Mouse (Mus musculus) myocyte (in vitro differentiated cells): Measurements from ENCODE around the gene Ino80d. TPM values are rescaled to one million over a fixed set of nuclear protein-coding genes. Genes with fewer than 3 reads are reported as not detected.
A peak's percentile ranks its signal among the peaks of the same experiment; 100 is the strongest.

Experiments
- H3K27me3 ChIP-seq: one replicate; pipeline ENCODE4 v1.6.1; 2011; ENCODE audit not compliant: control insufficient read depth, insufficient read depth, insufficient read length
- H3K36me3 ChIP-seq: one replicate; pipeline ENCODE4 v1.6.1; 2011; ENCODE audit not compliant: control insufficient read depth, insufficient read depth
- H3K4me2 ChIP-seq: one replicate; pipeline ENCODE4 v1.6.1; 2011; ENCODE audit warnings: low read depth, control low read depth
- H3K4me3 ChIP-seq: one replicate; pipeline ENCODE4 v1.5.1; 2011; ENCODE audit warnings: mild to moderate bottlenecking, control low read depth, moderate library complexity
- H3K79me2 ChIP-seq: one replicate; pipeline ENCODE4 v1.6.1; 2011; ENCODE audit not compliant: control insufficient read depth, insufficient read depth
- H3ac ChIP-seq: one replicate; pipeline ENCODE4 v1.6.1; 2011; ENCODE audit not compliant: control insufficient read depth, insufficient read length
- CEBPB ChIP-seq: IDR thresholded peaks from 2 replicates; pipeline ENCODE4 v1.6.1; 2011; ENCODE audit warnings: mild to moderate bottlenecking, moderate library complexity; ENCODE audit not compliant: poor library complexity, insufficient read depth, severe bottlenecking
- E2F4 ChIP-seq: IDR thresholded peaks from one replicate; pipeline ENCODE4 v1.6.1; 2011; ENCODE audit warnings: mild to moderate bottlenecking, control low read depth, moderate library complexity; ENCODE audit not compliant: insufficient read depth
- MAX ChIP-seq: IDR thresholded peaks from one replicate; pipeline ENCODE4 v1.6.1; 2011; ENCODE audit warnings: low read depth, mild to moderate bottlenecking, control low read depth
- MYOD1 ChIP-seq, 3 experiments: IDR thresholded peaks; one replicate each; pipeline ENCODE4 v1.6.1; 2011; ENCODE audit warnings: control low read depth in 2 of 3, low read depth in 2 of 3, mild to moderate bottlenecking in 2 of 3, moderate library complexity in 1 of 3; ENCODE audit not compliant: insufficient read length in 2 of 3, control insufficient read depth in 1 of 3
- MYOG ChIP-seq, 3 experiments: IDR thresholded peaks; one replicate each; pipeline ENCODE4 v1.6.1; 2011; ENCODE audit warnings: control low read depth in 2 of 3, low read depth in 2 of 3, mild to moderate bottlenecking in 2 of 3; ENCODE audit not compliant: insufficient read length in 2 of 3, control insufficient read depth in 1 of 3, insufficient read depth in 1 of 3
- POLR2A ChIP-seq: IDR thresholded peaks from one replicate; pipeline ENCODE4 v1.6.1; 2011; ENCODE audit warnings: low read depth, mild to moderate bottlenecking, control low read depth, moderate library complexity; ENCODE audit not compliant: insufficient read length
- POLR2AphosphoS2 ChIP-seq: IDR thresholded peaks from one replicate; pipeline ENCODE4 v1.6.1; 2011; ENCODE audit warnings: low read depth, control low read depth; ENCODE audit not compliant: insufficient read length
- REST ChIP-seq: IDR thresholded peaks from one replicate; pipeline ENCODE4 v1.6.1; 2011; ENCODE audit warnings: mild to moderate bottlenecking, control low read depth, moderate library complexity; ENCODE audit not compliant: insufficient read depth, insufficient read length
- SRF ChIP-seq: IDR thresholded peaks from one replicate; pipeline ENCODE4 v1.6.1; 2011; ENCODE audit warnings: low read depth; ENCODE audit not compliant: control insufficient read depth, insufficient read length
- TCF12 ChIP-seq: IDR thresholded peaks from one replicate; pipeline ENCODE4 v1.6.1; 2011; ENCODE audit warnings: mild to moderate bottlenecking, control low read depth; ENCODE audit not compliant: poor library complexity, insufficient read depth, severe bottlenecking
- TCF3 ChIP-seq: IDR thresholded peaks from one replicate; pipeline ENCODE4 v1.6.1; 2011; ENCODE audit warnings: low read depth, control low read depth; ENCODE audit not compliant: insufficient read length
- USF1 ChIP-seq: IDR thresholded peaks from one replicate; pipeline ENCODE4 v1.6.1; 2011; ENCODE audit warnings: low read depth, mild to moderate bottlenecking, control low read depth, moderate library complexity
- polyA plus RNA-seq: library from polyadenylated mRNA; unstranded; fragments of >200 nt; fragmentation: generic; extraction: Trizol; gene quantifications from one replicate; pipeline ENCODE4 v1.2.1, GENCODE M21; 2012; ENCODE audit warnings: missing spikeins

The Ino80d gene
- polyA plus RNA-seq, 1 experiment, result 1.7 TPM

DNA sequence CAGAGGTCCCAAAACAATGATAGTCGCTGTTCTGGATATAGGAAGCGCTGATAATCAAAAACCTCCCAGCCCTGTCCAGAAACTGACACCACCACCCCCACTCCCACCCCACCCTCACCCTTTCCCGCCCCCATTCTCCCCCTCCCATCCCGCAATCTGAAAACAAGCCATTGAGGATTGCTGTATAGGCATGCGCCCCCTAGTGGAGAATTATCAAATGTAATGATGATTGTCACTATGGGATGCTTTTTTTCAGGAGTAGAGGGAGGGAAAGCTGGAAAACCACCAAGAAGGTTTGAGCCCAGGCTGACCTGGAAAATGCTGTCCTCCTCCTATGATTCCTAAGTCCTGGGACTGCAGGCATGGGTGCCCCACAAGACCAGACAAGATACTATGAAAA, 147.6 kb downstream of the Ino80d start:
- H3ac ChIP-seq, result no peak overlapping the region
- H3K79me2 ChIP-seq, result no peaks in the 10 kb centered on the region
- TF ChIP-seq MYOD1 (IDR thresholded peaks at IDR 0.05; ENCODE audit: control insufficient read depth in 1 of 3, insufficient read length in 2 of 3, low read depth in 2 of 3) (no peak), CEBPB (no peak), REST (no peak), USF1 (no peak), MYOG (IDR thresholded peaks at IDR 0.05; ENCODE audit: control insufficient read depth in 1 of 3, insufficient read depth in 1 of 3, insufficient read length in 2 of 3, low read depth in 2 of 3) (no peak), TCF12 (no peak), MAX (no peak), POLR2AphosphoS2 (no peak), TCF3 (no peak), SRF (no peak), E2F4 (no peak), POLR2A (no peak)
- no peaks in the 10 kb centered on the region for H3K36me3 ChIP-seq
- H3K4me2 ChIP-seq, result no peak overlapping the region
- H3K4me3 ChIP-seq, result no peak overlapping the region
- H3K27me3 ChIP-seq, result peaks cover 6% of the 10 kb centered on the region

DNA sequence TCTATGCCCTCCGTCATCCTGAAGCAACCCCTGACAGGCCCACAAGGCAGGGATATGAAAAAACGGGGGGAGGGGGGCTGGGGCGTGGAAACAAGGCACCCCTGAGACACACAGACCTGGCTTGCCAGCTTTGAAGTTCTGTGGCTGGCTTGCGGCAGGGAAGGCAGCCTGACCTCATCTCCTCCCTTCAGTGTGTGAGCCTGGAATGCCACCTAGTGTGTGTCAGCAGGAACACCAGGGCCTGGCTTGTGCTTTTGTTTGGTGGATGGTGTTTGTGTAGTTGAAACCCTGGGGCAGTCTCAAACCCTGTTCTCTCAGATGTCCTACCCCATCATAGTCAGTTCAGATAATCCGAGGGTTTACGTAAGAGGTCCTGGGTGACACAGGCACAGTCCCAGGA, 150.2 kb downstream of the Ino80d start:
- Histone ChIP-seq H3K27me3 (peaks cover 12% of the 10 kb centered on the region), H3K4me2 (no peak overlapping the region), H3K79me2 (no peaks in the 10 kb centered on the region), H3K4me3 (no peak overlapping the region), H3ac (no peak overlapping the region), H3K36me3 (no peaks in the 10 kb centered on the region)
- TF ChIP-seq POLR2A (no peak), MYOD1 (IDR thresholded peaks at IDR 0.05; ENCODE audit: control insufficient read depth in 1 of 3, insufficient read length in 2 of 3, low read depth in 2 of 3) (no peak), TCF3 (no peak), MYOG (IDR thresholded peaks at IDR 0.05; ENCODE audit: control insufficient read depth in 1 of 3, insufficient read depth in 1 of 3, insufficient read length in 2 of 3, low read depth in 2 of 3) (peak in 1 of 3 experiments; percentile 16)

DNA sequence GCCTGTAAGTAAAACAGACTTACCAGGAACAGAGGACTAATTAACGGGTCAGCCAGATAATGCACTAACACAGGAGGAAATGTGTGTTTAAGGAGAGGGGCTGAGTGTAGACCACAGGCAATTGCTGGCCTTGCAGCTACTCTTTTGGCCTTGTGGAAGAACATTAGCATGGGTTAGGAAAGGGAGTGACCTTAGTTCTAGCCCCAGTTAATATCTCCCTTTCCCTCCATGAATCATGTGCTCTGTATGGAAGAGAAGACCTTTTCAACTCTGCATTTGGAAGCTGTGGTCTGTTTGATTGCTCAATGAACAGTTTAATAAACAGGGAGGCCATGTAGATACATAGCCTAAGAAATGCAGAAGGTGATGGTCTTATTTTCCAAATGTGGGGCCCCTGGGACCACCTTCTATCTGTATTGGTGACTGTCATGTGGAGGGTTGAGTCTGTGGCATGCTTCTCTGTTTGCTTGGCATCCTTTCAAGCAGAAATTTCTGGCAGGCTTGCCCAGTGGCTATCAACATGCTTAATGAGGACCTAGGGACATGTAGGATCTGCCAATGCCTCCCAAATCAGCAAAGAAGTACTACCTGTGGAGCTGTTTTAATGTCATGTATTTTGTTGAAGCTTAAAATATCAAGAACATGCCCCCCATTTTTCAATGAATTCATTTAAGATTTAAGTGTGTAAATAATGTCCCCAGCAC, 157.4 kb downstream of the Ino80d start:
- no peak for TF ChIP-seq USF1
- no peak for TF ChIP-seq MYOG (IDR thresholded peaks at IDR 0.05; ENCODE audit: control insufficient read depth in 1 of 3, insufficient read depth in 1 of 3, insufficient read length in 2 of 3, low read depth in 2 of 3)
- TF ChIP-seq REST, result no peak
- TF ChIP-seq TCF12, result no peak
- TF ChIP-seq CEBPB, result no peak
- no peak for TF ChIP-seq SRF
- TF ChIP-seq POLR2AphosphoS2, result no peak
- no peak for TF ChIP-seq POLR2A
- TF ChIP-seq TCF3, result no peak
- no peak for TF ChIP-seq MYOD1 (IDR thresholded peaks at IDR 0.05; ENCODE audit: control insufficient read depth in 1 of 3, insufficient read length in 2 of 3, low read depth in 2 of 3)
- TF ChIP-seq E2F4, result no peak
- TF ChIP-seq MAX, result no peak
- Histone ChIP-seq H3K4me3 (no peak overlapping the region), H3K36me3 (no peaks in the 10 kb centered on the region), H3K27me3 (peaks cover 26% of the 10 kb centered on the region), H3ac (no peak overlapping the region), H3K79me2 (no peaks in the 10 kb centered on the region), H3K4me2 (no peak overlapping the region)

DNA sequence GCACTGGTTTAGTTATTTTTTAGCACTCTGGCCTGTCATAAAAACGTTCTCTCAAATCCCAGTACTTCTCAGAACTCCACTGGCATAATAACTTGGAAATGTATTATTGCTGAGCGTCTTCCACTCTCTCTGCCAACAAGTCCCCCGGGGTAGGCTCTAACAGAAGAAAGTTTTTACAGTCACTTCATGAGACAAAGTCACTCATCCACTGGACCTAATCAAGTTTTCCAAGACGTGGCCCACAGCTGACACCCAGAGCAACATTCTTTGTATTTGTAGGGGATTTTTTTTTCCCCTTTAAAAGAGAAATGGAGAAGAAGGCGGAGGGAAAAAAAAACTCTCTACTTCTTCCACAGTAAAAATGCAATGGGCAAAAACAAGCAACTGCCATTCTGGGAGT, 157.9 kb downstream of the Ino80d start:
- H3K4me3 ChIP-seq, result no peak overlapping the region
- peaks cover 26% of the 10 kb centered on the region for H3K27me3 ChIP-seq

DNA sequence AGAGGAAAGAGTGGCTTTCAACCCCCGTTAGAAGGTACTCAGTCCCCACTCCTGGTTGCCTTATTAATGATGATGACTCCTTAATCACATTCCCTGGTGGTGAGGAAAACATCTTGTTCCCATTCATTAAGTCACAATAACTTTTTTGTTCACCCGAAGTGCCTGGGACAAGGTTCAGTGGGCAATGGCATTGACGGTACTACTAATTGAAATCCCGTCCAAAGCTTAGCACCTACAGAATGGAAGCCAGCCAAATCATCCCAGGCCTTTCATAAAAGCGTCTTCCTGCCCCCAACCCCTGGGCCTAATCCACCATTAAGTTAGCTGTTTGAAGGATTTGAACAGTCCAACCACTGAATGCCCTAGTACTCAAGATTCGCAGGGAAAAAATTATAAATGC, 159.1 kb downstream of the Ino80d start:
- H3K79me2 ChIP-seq, result no peaks in the 10 kb centered on the region
- no peak overlapping the region for H3K4me2 ChIP-seq
- no peak overlapping the region for H3K4me3 ChIP-seq

More for the DNA sequence above, 157.9 kb downstream of the Ino80d start:
- no peak overlapping the region for H3K4me2 ChIP-seq
- H3K36me3 ChIP-seq, result no peaks in the 10 kb centered on the region
- no peaks in the 10 kb centered on the region for H3K79me2 ChIP-seq
- H3ac ChIP-seq, result no peak overlapping the region
- TF ChIP-seq CEBPB (no peak), USF1 (no peak), MYOD1 (IDR thresholded peaks at IDR 0.05; ENCODE audit: control insufficient read depth in 1 of 3, insufficient read length in 2 of 3, low read depth in 2 of 3) (no peak), TCF12 (no peak), POLR2A (no peak), MYOG (IDR thresholded peaks at IDR 0.05; ENCODE audit: control insufficient read depth in 1 of 3, insufficient read depth in 1 of 3, insufficient read length in 2 of 3, low read depth in 2 of 3) (no peak), SRF (no peak), MAX (no peak), REST (no peak)

More for the DNA sequence above, 159.1 kb downstream of the Ino80d start:
- Histone ChIP-seq H3K27me3 (peaks cover 26% of the 10 kb centered on the region), H3K36me3 (no peaks in the 10 kb centered on the region), H3ac (no peak overlapping the region)
- TF ChIP-seq USF1 (no peak), CEBPB (no peak)
